Mouse (Mus musculus) hindbrain, embryonic 16.5 days (tissue): Measurements from ENCODE around the gene 2010300C02Rik. TPM values are rescaled to one million over a fixed set of nuclear protein-coding genes. Genes with fewer than 3 reads are reported as not detected.

Experiments
- ATAC-seq: fragments of 200-750 bp; cut with Nextera tagmentation; 2 replicates; pipeline ENCODE4 v1.8.0; 2017; ENCODE audit warnings: moderate TSS enrichment, moderate library complexity
- H3K27ac ChIP-seq: fragments of 300-500 bp; sonication (generic); 2 replicates; pipeline ENCODE4 v1.5.1; 2014; ENCODE audit warnings: low read depth, mild to moderate bottlenecking, control low read depth, low read length, moderate library complexity
- H3K27me3 ChIP-seq: fragments of 300-500 bp; sonication (generic); replicated peaks from 2 replicates; pipeline ENCODE4 v1.6.1; 2014; ENCODE audit warnings: low read length; ENCODE audit not compliant: control insufficient read depth, insufficient read depth
- H3K36me3 ChIP-seq: fragments of 300-500 bp; sonication (generic); 2 replicates; pipeline ENCODE4 v1.6.1; 2014; ENCODE audit warnings: mild to moderate bottlenecking, low read length, moderate library complexity, mixed read lengths; ENCODE audit not compliant: control insufficient read depth, insufficient read depth
- H3K4me1 ChIP-seq: fragments of 300-500 bp; sonication (generic); 2 replicates; pipeline ENCODE4 v1.6.1; 2014; ENCODE audit warnings: low read depth, low read length; ENCODE audit not compliant: control insufficient read depth, insufficient read depth
- H3K4me2 ChIP-seq: fragments of 300-500 bp; sonication (generic); 2 replicates; pipeline ENCODE4 v1.6.1; 2014; ENCODE audit warnings: mild to moderate bottlenecking, low read length, control low read depth, moderate library complexity
- H3K4me3 ChIP-seq: fragments of 300-500 bp; sonication (generic); 2 replicates; pipeline ENCODE4 v1.5.1; 2014; ENCODE audit warnings: mild to moderate bottlenecking, low read length, control low read depth, moderate library complexity
- H3K9ac ChIP-seq: fragments of 300-500 bp; sonication (generic); 2 replicates; pipeline ENCODE4 v1.6.1; 2014; ENCODE audit warnings: low read depth, mild to moderate bottlenecking, control low read depth, low read length, moderate library complexity
- H3K9me3 ChIP-seq: fragments of 300-500 bp; sonication (generic); 2 replicates; pipeline ENCODE4 v1.6.1; 2014; ENCODE audit warnings: mild to moderate bottlenecking, low read length, moderate library complexity; ENCODE audit not compliant: control insufficient read depth
- WGBS: fragments of 180-500 bp; shearing (Covaris S2); extraction: QIAGEN DNeasy Blood & Tissue Kit; methylation state at CpG from one replicate; pipeline ENCODE4 v1.1.7; 2014; 5-methylcytosine and 5-hydroxymethylcytosine counted together
- polyA plus RNA-seq: library from polyadenylated mRNA; unstranded; fragments of >200 nt; fragmentation: Nextera tagmentation; extraction: Ambion mirVana; gene quantifications from 2 replicates; pipeline ENCODE4 v1.2.1, GENCODE M21; 2015

Gene 2010300C02Rik
- polyA plus RNA-seq, 1 experiment from 2014 or later, result 3.2 TPM

GRCm38 (mm10) chr1:37698186-37698839, 21.6 kb downstream of the 2010300C02Rik start:
- H3K27me3 ChIP-seq, result no peaks in the 10 kb centered on the region
- no peaks in the 10 kb centered on the region for H3K36me3 ChIP-seq
- H3K9ac ChIP-seq, result no peak overlapping the region
- H3K9me3 ChIP-seq, result no peaks in the 10 kb centered on the region
- WGBS, result 58% methylated on average over 8 of the region's 8 CpGs
- H3K4me3 ChIP-seq, result no peak overlapping the region
- ATAC-seq, result peak; percentile 83
- H3K4me2 ChIP-seq, result no peak overlapping the region
- no peak overlapping the region for H3K27ac ChIP-seq
- H3K4me1 ChIP-seq, result no peaks in the 10 kb centered on the region

DNA sequence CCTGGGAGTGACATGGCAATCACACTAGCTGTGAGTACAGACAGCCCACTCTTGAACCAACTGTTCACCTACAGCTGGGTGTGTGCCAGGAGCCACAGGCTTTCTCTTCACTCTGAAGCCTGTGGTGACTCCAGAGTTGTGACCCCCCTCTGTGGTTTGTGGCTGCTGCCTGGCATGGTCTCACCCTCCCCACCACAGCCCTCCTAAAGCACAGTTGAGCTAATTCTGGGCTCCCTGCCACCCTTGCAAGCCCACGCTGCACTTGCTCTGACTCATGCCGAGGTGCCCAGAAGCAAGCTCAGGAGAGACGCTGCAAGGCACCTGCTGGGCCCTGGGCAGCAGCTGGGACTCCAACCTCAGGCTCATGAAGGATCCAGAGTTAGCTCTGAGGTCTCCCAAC, 23.0 kb downstream of the 2010300C02Rik start:
- Histone ChIP-seq H3K4me3 (no peak overlapping the region), H3K4me1 (no peaks in the 10 kb centered on the region), H3K9ac (no peak overlapping the region), H3K9me3 (no peaks in the 10 kb centered on the region), H3K4me2 (no peak overlapping the region), H3K36me3 (no peaks in the 10 kb centered on the region), H3K27ac (no peak overlapping the region), H3K27me3 (no peaks in the 10 kb centered on the region)
- 58% methylated on average over 3 of the region's 3 CpGs for WGBS
- 0 out of 2 replicates have a peak, but pooled peaks have one; percentile 50 for ATAC-seq

- WGBS, result 89% methylated on average over 9 of the region's 9 CpGs
- no peak for ATAC-seq
- H3K4me3 ChIP-seq, result no peak overlapping the region
Observed at GRCm38 (mm10) chr1:37695732-37696131, 24.2 kb downstream of the 2010300C02Rik start.

GRCm38 (mm10) chr1:37694417-37694816, 25.5 kb downstream of the 2010300C02Rik start:
- no peaks in the 10 kb centered on the region for H3K36me3 ChIP-seq
- no peak for ATAC-seq
- no peaks in the 10 kb centered on the region for H3K27me3 ChIP-seq
- no peaks in the 10 kb centered on the region for H3K4me1 ChIP-seq
- H3K4me2 ChIP-seq, result no peak overlapping the region
- H3K4me3 ChIP-seq, result no peak overlapping the region
- H3K27ac ChIP-seq, result no peak overlapping the region
- no peaks in the 10 kb centered on the region for H3K9me3 ChIP-seq
- H3K9ac ChIP-seq, result no peak overlapping the region
- WGBS, result 28% methylated on average over 8 of the region's 8 CpGs

More at GRCm38 (mm10) chr1:37695732-37696131, 24.2 kb downstream of the 2010300C02Rik start:
- Histone ChIP-seq H3K27ac (no peak overlapping the region), H3K4me2 (no peak overlapping the region), H3K9ac (no peak overlapping the region), H3K36me3 (no peaks in the 10 kb centered on the region), H3K27me3 (no peaks in the 10 kb centered on the region), H3K4me1 (no peaks in the 10 kb centered on the region), H3K9me3 (no peaks in the 10 kb centered on the region)

GRCm38 (mm10) chr1:37691179-37691578, 28.7 kb downstream of the 2010300C02Rik start:
- Histone ChIP-seq H3K4me1 (peaks cover 5% of the 10 kb centered on the region), H3K36me3 (no peaks in the 10 kb centered on the region), H3K27ac (no peak overlapping the region), H3K9ac (no peak overlapping the region), H3K27me3 (no peaks in the 10 kb centered on the region), H3K4me2 (no peak overlapping the region), H3K9me3 (no peaks in the 10 kb centered on the region), H3K4me3 (no peak overlapping the region)
- WGBS, result 44% methylated on average over 8 of the region's 8 CpGs
- no peak for ATAC-seq

GRCm38 (mm10) chr1:37690665-37691064, 29.2 kb downstream of the 2010300C02Rik start:
- no peaks in the 10 kb centered on the region for H3K9me3 ChIP-seq
- no peak overlapping the region for H3K9ac ChIP-seq
- H3K4me1 ChIP-seq, result peaks cover 5% of the 10 kb centered on the region
- no peak overlapping the region for H3K27ac ChIP-seq
- no peak for ATAC-seq
- H3K4me3 ChIP-seq, result no peak overlapping the region
- WGBS, result 82% methylated on average over 5 of the region's 5 CpGs
- H3K36me3 ChIP-seq, result no peaks in the 10 kb centered on the region
- no peaks in the 10 kb centered on the region for H3K27me3 ChIP-seq
- no peak overlapping the region for H3K4me2 ChIP-seq

DNA sequence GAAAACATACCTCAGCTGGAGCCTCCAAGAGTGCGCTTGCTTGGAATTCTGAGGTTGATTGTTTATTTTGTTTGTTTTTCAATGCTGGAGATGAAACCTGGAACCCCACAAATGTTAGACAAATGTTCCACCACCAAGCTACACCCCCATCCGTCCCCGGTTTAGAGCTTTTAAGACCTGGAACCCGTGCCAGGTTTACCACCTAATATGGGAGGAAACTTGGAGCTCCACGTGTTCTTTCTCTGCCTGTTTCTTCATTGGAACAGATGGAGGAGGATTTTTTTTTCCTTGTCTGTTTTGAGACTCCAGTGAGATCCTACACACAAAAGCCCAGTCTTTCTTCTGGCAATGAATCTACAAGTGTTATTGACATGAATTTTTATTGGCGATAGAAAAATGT, 30.2 kb downstream of the 2010300C02Rik start:
- Histone ChIP-seq H3K9me3 (peaks cover 3% of the 10 kb centered on the region; the same call in 1 of the 2 replicates), H3K36me3 (no peaks in the 10 kb centered on the region), H3K4me1 (peaks cover 5% of the 10 kb centered on the region), H3K27me3 (no peaks in the 10 kb centered on the region), H3K4me3 (no peak overlapping the region), H3K9ac (no peak overlapping the region), H3K27ac (no peak overlapping the region), H3K4me2 (no peak overlapping the region)
- ATAC-seq, result no peak
- WGBS, result 86% methylated on average over 6 of the region's 6 CpGs

DNA sequence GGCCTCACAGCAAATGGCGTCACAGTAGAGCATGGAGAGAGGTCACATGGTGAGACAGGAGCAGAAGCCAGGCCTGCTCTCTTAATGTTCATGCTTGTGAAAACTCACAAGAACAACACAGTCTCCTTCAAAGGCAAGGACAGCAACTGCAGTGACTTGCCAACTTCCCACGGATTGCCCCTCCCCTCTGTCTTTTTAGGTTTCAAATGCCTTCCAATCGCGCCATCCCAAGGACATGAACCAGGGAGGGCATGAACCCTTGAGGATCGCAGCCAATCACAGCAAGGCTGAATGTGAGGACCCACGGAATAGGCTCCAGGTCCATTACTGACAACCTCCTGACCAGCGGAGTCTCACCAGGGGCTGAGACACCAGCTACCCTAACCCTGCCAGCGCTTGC, 31.5 kb downstream of the 2010300C02Rik start:
- H3K36me3 ChIP-seq, result no peaks in the 10 kb centered on the region
- H3K4me2 ChIP-seq, result no peak overlapping the region
- H3K27ac ChIP-seq, result no peak overlapping the region
- H3K9ac ChIP-seq, result no peak overlapping the region
- no peaks in the 10 kb centered on the region for H3K27me3 ChIP-seq
- 60% methylated on average over 8 of the region's 8 CpGs for WGBS
- ATAC-seq, result no peak
- H3K4me3 ChIP-seq, result no peak overlapping the region
- peaks cover 3% of the 10 kb centered on the region; the same call in 1 of the 2 replicates for H3K9me3 ChIP-seq
- peaks cover 5% of the 10 kb centered on the region for H3K4me1 ChIP-seq

GRCm38 (mm10) chr1:37687515-37687914, 32.4 kb downstream of the 2010300C02Rik start:
- peaks cover 3% of the 10 kb centered on the region; the same call in 1 of the 2 replicates for H3K9me3 ChIP-seq
- ATAC-seq, result peak; percentile 27; the same call in 1 of the 2 replicates
- H3K9ac ChIP-seq, result peak overlapping the region; percentile 8; the same call in 1 of the 2 replicates
- H3K27ac ChIP-seq, result no peak overlapping the region
- 55% methylated on average over 5 of the region's 5 CpGs for WGBS
- no peaks in the 10 kb centered on the region for H3K36me3 ChIP-seq
- H3K4me2 ChIP-seq, result peak overlapping the region; percentile 44
- H3K27me3 ChIP-seq, result no peaks in the 10 kb centered on the region
- H3K4me1 ChIP-seq, result peaks cover 5% of the 10 kb centered on the region
- peak overlapping the region; percentile 14 for H3K4me3 ChIP-seq
